Mouse (Mus musculus): Measurements from ENCODE around the gene Inhba. TPM values are rescaled to one million over a fixed set of nuclear protein-coding genes. Genes with fewer than 3 reads are reported as not detected.

The Inhba gene
- polyA plus RNA-seq, 1 experiment: not detected

GRCm38 (mm10) chr13:16077276-16077675, 65.6 kb downstream of the Inhba start:
- Histone ChIP-seq H3K36me3 (ENCODE audit: control insufficient read depth) (no peaks in the 10 kb centered on the region), H3K4me1 (ENCODE audit: control insufficient read depth) (no peaks in the 10 kb centered on the region), H3K27me3 (ENCODE audit: control insufficient read depth) (no peaks in the 10 kb centered on the region), H3K4me3 (replicated peaks) (no peak overlapping the region), H3K9me3 (ENCODE audit: control insufficient read depth, low read length) (peaks cover 2% of the 10 kb centered on the region; the same call in 1 of the 2 replicates)
- TF ChIP-seq GATA1 (IDR thresholded peaks at IDR 0.05; ENCODE audit: low read length) (no peak), TAL1 (IDR thresholded peaks at IDR 0.05; ENCODE audit: low read length) (no peak)

GRCm38 (mm10) chr13:16078216-16078731, 66.6 kb downstream of the Inhba start:
- no peak for TF ChIP-seq GATA1 (IDR thresholded peaks at IDR 0.05; ENCODE audit: low read length)
- no peak for TF ChIP-seq TAL1 (IDR thresholded peaks at IDR 0.05; ENCODE audit: low read length)
- Histone ChIP-seq H3K36me3 (ENCODE audit: control insufficient read depth) (no peaks in the 10 kb centered on the region), H3K4me1 (ENCODE audit: control insufficient read depth) (no peaks in the 10 kb centered on the region), H3K9me3 (ENCODE audit: control insufficient read depth, low read length) (peaks cover 5% of the 10 kb centered on the region), H3K27me3 (ENCODE audit: control insufficient read depth) (no peaks in the 10 kb centered on the region), H3K4me3 (replicated peaks) (no peak overlapping the region)

DNA sequence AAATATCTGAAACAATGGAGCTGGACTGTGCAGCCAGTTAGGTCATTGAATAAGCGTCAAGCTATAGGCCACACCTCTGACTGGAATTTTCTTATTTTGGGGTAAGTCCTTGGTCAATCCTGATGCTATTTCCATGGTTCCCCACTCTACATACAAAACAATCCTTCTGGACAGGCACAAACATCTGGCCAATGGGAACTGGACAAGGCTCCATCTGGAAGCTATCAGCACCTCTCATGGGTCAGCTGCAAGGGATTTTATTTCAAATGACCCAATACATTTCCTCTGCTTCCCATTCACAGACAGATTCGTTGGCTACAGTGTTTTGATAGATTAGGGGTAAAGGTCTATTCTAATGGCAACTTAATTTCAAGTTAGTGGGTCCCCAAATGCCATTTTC, 68.6 kb downstream of the Inhba start:
- Histone ChIP-seq H3K27me3 (ENCODE audit: control insufficient read depth) (no peaks in the 10 kb centered on the region), H3K4me3 (replicated peaks) (no peak overlapping the region), H3K4me1 (ENCODE audit: control insufficient read depth) (no peaks in the 10 kb centered on the region), H3K9me3 (ENCODE audit: control insufficient read depth, low read length) (peaks cover 5% of the 10 kb centered on the region), H3K36me3 (ENCODE audit: control insufficient read depth) (no peaks in the 10 kb centered on the region)
- TF ChIP-seq TAL1 (IDR thresholded peaks at IDR 0.05; ENCODE audit: low read length) (no peak), GATA1 (IDR thresholded peaks at IDR 0.05; ENCODE audit: low read length) (no peak)

All from erythroblast, embryonic 14.5 days (primary cell).